Mouse (Mus musculus) urinary bladder, postnatal 36 days (tissue): ENCODE results near the gene Olfr821.
"Not testable (repeated sequence)": the region's sequence is repeated elsewhere in the genome, so short reads cannot be mapped to it uniquely, and the experiment has no call there.

ENCODE experiments used
- DNase-seq, 2 experiments: peaks; one replicate each; pipeline ENCODE4 v3.0.0; 2022; ENCODE audit warnings: low spot score in 2 of 2, mixed read lengths in 1 of 2

Gene Olfr821

DNA sequence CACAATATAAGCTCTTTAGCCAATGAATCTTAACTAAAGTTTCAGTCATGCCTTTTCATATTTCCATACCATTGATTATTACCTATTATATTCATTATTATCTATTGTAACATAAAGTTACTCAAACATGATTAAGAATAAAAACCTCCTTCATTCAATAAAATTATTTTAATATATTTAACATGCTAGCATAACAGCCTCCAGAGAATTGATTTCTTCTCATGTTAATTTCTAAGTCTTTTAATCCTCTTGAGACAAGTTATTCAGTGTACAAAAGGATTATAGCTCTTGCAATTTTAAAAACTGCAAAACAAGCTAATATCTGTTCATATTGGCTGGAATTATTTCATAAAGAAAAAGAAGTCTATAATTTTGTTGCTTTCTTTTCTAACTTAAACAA is at the start of gene Olfr821:
TSS of gene Olfr821 (plus strand) at position 301 of the 400 bp plus-strand sequence.
- DNase-seq: no peak

DNA sequence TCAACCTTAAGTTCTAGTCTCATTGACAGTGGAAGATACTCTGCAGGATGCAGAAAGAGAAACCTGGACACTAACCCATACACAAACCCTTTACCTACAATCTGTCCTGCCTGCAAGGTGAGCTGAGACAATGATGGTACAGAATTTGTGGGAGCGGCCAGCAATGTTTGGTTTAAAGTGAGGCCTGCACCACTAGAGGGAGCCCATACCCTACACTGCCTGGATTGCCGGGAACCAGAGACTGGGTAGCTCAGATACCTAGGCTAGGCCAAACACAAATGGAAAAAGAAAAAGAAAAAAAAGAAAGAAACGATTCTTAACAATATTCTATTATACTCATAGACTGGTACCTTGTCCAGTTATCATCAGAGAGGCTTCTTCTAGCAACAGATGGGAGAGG is 48.3 kb upstream of the Olfr821 start:
- DNase-seq: not testable (repeated sequence)

DNA sequence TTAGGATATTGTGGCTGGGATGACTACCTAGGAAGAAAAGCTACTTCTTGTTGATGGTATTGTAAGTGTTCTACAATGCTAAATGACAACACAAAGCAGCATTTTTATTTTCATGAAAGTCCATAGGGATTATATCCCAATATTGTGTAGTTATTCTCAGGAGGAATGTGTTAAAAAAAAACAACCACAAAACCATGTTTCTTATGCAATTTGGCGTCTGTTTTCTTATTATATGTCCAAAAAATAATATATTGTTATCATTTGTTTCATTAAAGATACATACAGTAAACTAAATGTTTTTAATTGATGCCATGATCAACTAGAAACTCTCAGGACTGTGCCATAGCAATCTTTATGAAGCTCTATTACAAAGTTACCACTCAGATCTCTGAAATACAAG is 45.2 kb upstream of the Olfr821 start, which contains the start of gene Gm10310:
TSS of gene Gm10310 (minus strand) at position 101 of the 400 bp plus-strand sequence.
- not testable (repeated sequence) for DNase-seq

DNA sequence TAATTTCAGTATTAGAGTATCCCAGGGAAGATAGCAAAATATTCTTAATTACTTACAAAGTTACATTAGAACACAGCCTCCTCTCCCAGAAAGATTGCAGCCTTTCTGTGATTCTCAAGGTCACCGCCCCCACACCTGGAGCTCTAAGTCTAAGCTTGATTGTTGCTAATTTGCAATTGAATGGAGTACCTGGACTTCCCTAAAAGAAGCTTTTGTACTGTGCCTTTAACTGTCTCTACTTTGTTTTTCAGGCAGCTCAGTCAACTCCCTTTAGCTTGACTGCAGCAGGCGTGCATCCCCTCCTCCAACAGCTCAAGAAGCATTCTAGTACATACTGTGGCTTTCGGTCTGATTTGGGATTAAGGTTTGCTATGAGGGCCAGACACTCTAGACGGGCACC is 26.0 kb upstream of the Olfr821 start:
- DNase-seq: not testable (repeated sequence)

DNA sequence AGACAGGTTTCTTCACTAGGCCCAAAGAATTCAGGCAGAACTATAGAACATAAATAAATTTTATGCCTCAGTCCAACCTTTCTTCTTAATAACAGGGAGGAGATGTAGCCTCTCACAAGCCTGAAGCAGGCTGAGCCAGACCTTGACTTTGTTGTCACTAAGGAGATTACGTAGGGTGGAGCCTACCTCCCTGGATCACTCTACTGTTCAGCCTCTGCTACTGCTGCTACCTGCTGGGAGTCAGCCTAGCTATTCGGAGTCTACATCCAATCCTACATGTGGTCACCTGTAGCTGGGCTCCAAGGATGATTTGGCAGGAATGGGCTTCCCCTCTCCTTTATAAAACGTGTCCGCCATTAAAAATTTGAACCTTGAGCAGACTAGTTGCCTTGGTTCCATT is 24.8 kb upstream of the Olfr821 start:
- DNase-seq: not testable (repeated sequence)

DNA sequence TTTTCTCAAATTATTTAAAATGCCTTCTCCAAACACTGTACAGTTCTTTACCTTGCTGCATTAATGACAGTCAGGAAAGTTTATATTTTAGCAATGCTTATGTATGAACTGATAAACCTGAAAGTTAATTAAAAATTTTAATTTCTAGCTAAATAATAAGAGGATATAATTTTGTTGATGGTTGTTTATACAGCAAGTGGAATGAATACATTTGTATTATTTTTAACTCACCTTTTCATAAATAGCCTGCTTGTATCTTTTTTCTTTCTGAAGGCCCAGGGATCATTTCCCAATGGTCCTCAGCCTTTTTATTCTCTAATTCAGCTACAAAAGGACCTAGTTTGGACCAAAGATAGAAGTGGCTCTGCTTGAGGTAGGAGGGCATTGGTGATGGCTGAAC is 17.8 kb upstream of the Olfr821 start, which contains the start of gene Olfr820:
TSS of gene Olfr820 (plus strand) at position 301 of the 400 bp plus-strand sequence.
- DNase-seq: no peak

DNA sequence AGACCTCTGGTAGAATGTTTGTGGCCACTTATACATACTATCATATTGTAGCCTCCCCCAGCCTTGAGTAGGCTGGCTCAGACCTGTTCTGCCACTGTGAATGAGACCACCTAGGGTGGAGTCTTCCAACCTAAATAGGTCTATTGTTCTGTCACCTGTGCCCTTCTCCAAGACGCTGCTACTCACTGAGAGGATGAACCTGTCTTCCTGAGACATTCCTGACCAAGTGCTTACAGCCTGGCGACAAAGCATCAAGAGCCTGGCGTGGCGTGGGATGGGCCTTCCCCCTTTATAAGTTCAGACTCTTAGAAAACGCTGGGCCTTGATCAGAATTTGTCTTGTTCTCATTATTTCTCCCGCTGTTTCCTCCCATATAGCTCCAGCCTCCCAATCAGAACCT is 6.9 kb downstream of the Olfr821 start:
- DNase-seq: no peak

DNA sequence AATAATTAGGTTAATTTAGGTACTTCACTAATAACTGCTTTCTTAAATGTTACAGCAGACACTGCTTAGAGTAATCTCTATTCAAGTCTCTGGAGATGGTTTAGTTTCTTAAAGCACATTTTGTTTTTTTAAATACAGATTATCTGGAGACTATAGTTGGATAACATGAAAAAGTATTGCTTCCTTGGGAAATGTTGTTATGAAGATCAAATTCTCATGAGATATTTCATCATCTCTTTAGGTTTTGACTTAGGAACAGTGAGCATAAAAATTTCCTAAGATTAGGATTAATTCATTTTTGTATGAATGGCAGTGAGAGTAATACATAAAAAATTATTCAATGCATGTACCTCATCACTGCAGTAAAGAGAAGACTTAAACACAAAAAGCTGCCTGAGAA is 40.8 kb downstream of the Olfr821 start, which contains the start of gene Olfr822:
TSS of gene Olfr822 (plus strand) at position 301 of the 400 bp plus-strand sequence.
- DNase-seq: no peak
